Mouse (Mus musculus) testis, adult 2 months (tissue): ENCODE results near the gene Bicd1. TPM values are rescaled to one million over a fixed set of nuclear protein-coding genes. Genes with fewer than 3 reads are reported as not detected.
"Not testable (repeated sequence)": the region's sequence is repeated elsewhere in the genome, so short reads cannot be mapped to it uniquely, and the experiment has no call there.

Source experiments
- H3K27ac ChIP-seq: fragments of 200-500 bp; 2 replicates; pipeline ENCODE4 v1.5.1; 2012; ENCODE audit warnings: low read depth, low read length; ENCODE audit not compliant: control insufficient read depth, insufficient read depth
- H3K27me3 ChIP-seq: fragments of 200-500 bp; 2 replicates; pipeline ENCODE4 v1.6.1; 2012; ENCODE audit warnings: mild to moderate bottlenecking, low read length, moderate library complexity; ENCODE audit not compliant: control insufficient read depth, insufficient read depth
- H3K36me3 ChIP-seq: fragments of 200-500 bp; 2 replicates; pipeline ENCODE4 v1.6.1; 2012; ENCODE audit warnings: mild to moderate bottlenecking, low read length; ENCODE audit not compliant: control insufficient read depth, insufficient read depth
- H3K4me1 ChIP-seq: fragments of 200-500 bp; 2 replicates; pipeline ENCODE4 v1.6.1; 2012; ENCODE audit warnings: low read length; ENCODE audit not compliant: control insufficient read depth, insufficient read depth
- H3K4me3 ChIP-seq: fragments of 200-500 bp; 2 replicates; pipeline ENCODE4 v1.5.1; 2012; ENCODE audit warnings: low read depth, mild to moderate bottlenecking, low read length, moderate library complexity, mixed read lengths; ENCODE audit not compliant: control insufficient read depth
- CTCF ChIP-seq: fragments of 200-500 bp; IDR thresholded peaks from 2 replicates; pipeline ENCODE4 v1.5.1; 2012; ENCODE audit warnings: low read depth, mild to moderate bottlenecking, inconsistent platforms, low read length, moderate library complexity; ENCODE audit not compliant: control insufficient read depth, insufficient read depth, insufficient replicate concordance
- POLR2A ChIP-seq: fragments of 200-500 bp; IDR thresholded peaks from 2 replicates; pipeline ENCODE4 v1.6.1; 2012; ENCODE audit warnings: low read depth, mild to moderate bottlenecking, inconsistent platforms, low read length, moderate library complexity; ENCODE audit not compliant: control insufficient read depth
- polyA plus RNA-seq: library from polyadenylated mRNA; depleted of rRNA; stranded (reverse); fragments of >200 nt; gene quantifications from 2 replicates; pipeline ENCODE4 v1.2.3, GENCODE M21; 2012

Gene Bicd1
- polyA plus RNA-seq, 1 experiment: 1.3 TPM

GRCm38 (mm10) chr6:149457324-149457723 lies 48.6 kb downstream of the Bicd1 start:
- H3K27ac ChIP-seq: no peak overlapping the region
- TF ChIP-seq CTCF: no peak
- TF ChIP-seq POLR2A: no peak
- H3K4me3 ChIP-seq: no peak overlapping the region
- no peaks in the 10 kb centered on the region for H3K36me3 ChIP-seq
- H3K4me1 ChIP-seq: no peaks in the 10 kb centered on the region
- no peaks in the 10 kb centered on the region for H3K27me3 ChIP-seq

GRCm38 (mm10) chr6:149460971-149461370 lies 52.3 kb downstream of the Bicd1 start:
- Histone ChIP-seq H3K27ac (no peak overlapping the region), H3K27me3 (no peaks in the 10 kb centered on the region), H3K4me3 (no peak overlapping the region), H3K36me3 (no peaks in the 10 kb centered on the region), H3K4me1 (no peaks in the 10 kb centered on the region)
- no peak for TF ChIP-seq POLR2A
- TF ChIP-seq CTCF: no peak

- TF ChIP-seq POLR2A: no peak
- no peak for TF ChIP-seq CTCF
- no peaks in the 10 kb centered on the region for H3K36me3 ChIP-seq
- no peaks in the 10 kb centered on the region for H3K27me3 ChIP-seq
- H3K27ac ChIP-seq: no peak overlapping the region
- H3K4me3 ChIP-seq: no peak overlapping the region
- no peaks in the 10 kb centered on the region for H3K4me1 ChIP-seq
Observed at GRCm38 (mm10) chr6:149471477-149471876, 62.8 kb downstream of the Bicd1 start.

- not testable (repeated sequence) for H3K4me3 ChIP-seq, H3K36me3 ChIP-seq, H3K27me3 ChIP-seq, H3K4me1 ChIP-seq, H3K27ac ChIP-seq
Observed at GRCm38 (mm10) chr6:149472441-149472840, 63.8 kb downstream of the Bicd1 start.

- H3K4me1 ChIP-seq, H3K27me3 ChIP-seq, H3K4me3 ChIP-seq, H3K27ac ChIP-seq, H3K36me3 ChIP-seq: not testable (repeated sequence)
Observed at GRCm38 (mm10) chr6:149481868-149482267, 73.2 kb downstream of the Bicd1 start.

- Histone ChIP-seq H3K4me3 (no peak overlapping the region), H3K36me3 (no peaks in the 10 kb centered on the region), H3K4me1 (no peaks in the 10 kb centered on the region), H3K27me3 (no peaks in the 10 kb centered on the region), H3K27ac (no peak overlapping the region)
- no peak for TF ChIP-seq CTCF
- no peak for TF ChIP-seq POLR2A
Observed at GRCm38 (mm10) chr6:149494662-149495061, 86.0 kb downstream of the Bicd1 start.

- H3K36me3 ChIP-seq: no peaks in the 10 kb centered on the region
- no peak overlapping the region for H3K27ac ChIP-seq
- H3K27me3 ChIP-seq: no peaks in the 10 kb centered on the region
- H3K4me3 ChIP-seq: no peak overlapping the region
- TF ChIP-seq POLR2A (no peak), CTCF (no peak)
- no peaks in the 10 kb centered on the region for H3K4me1 ChIP-seq
Observed at GRCm38 (mm10) chr6:149495925-149496324, 87.2 kb downstream of the Bicd1 start.

- Histone ChIP-seq H3K27ac (no peak overlapping the region), H3K36me3 (no peaks in the 10 kb centered on the region)
- TF ChIP-seq CTCF (no peak), POLR2A (no peak)
Observed at GRCm38 (mm10) chr6:149565720-149566498, 157.2 kb downstream of the Bicd1 start.

More at GRCm38 (mm10) chr6:149565720-149566498, 157.2 kb downstream of the Bicd1 start:
- peak overlapping the region; percentile 84 for H3K4me3 ChIP-seq
- H3K27me3 ChIP-seq: no peaks in the 10 kb centered on the region
- H3K4me1 ChIP-seq: peaks cover 2% of the 10 kb centered on the region; the same call in 1 of the 2 replicates
